Mouse (Mus musculus) layer of hippocampus, adult 11-12 months (tissue): Measurements from ENCODE around the gene Ppp5c.
"Not testable (repeated sequence)": the region's sequence is repeated elsewhere in the genome, so short reads cannot be mapped to it uniquely, and the experiment has no call there.

Source experiments
- DNase-seq: peaks from one replicate; pipeline ENCODE4 v3.0.0; 2022; ENCODE audit warnings: low spot score

Gene Ppp5c

DNA sequence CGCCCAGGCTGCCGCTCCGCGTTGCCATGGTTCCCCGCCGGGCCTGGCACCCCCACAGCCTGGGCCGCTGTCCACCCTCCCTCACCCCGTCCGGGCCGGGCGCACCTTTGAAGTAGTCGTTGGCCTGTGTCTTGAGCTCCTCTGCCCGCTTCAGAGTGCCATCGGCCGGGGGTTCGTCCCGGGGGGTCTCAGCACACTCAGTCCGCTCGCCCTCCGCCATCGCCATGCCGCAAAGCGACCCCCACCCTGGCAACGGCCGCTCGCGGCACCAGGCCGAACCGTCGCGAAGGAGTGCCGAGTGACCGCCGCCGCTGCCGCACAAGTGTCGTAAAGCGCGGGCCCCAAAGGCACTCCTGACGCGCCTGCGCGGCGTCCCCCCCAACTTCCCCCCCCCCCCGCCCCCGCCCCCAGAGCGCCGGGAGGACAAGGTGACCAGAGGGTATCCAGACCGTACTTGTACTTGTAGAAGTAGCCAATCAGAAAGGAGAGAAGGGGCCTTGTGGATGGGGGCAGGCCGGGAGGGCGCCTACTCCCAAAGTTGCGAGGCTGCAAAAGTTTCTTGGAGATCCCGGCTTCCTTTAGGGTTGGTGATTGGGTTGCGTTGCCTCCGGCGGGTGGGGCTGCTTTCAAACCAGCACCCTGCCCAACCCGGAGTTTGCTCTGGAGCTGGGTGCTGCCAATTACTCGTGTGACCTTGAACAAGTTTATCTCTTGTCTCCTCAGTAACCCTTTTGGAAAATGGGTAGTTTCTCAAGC lies at the start of gene Ppp5c:
Gene Ppp5c (minus strand): TSS at position 337 of the 756 bp plus-strand sequence.
- peak; percentile 89 for DNase-seq

DNA sequence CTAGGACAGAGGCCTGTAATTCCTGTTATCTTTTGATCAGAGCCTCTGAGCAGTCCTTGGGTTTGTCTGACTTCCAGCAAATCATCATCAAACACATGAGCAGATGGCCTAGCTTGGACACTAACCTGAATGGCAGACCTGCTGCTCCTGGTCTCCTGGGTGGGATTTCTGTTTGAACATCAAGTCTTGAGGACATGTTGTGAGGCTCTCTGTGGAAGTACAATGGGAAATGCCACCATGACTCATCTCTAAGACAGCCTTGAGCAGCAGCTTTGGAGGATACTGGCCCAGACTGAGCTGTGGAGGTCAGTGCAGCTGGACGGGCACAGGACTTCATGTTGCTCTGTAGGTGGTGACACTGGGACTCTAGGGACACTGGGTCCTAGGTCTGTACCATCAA lies 48.8 kb upstream of the Ppp5c start:
- DNase-seq: no peak

GRCm38 (mm10) chr7:17073904-17074615 lies 46.3 kb upstream of the Ppp5c start, which contains the start of gene Psg16:
Gene Psg16, plus strand, starts transcription at chr7:17074040.
- peak; percentile 73 for DNase-seq

DNA sequence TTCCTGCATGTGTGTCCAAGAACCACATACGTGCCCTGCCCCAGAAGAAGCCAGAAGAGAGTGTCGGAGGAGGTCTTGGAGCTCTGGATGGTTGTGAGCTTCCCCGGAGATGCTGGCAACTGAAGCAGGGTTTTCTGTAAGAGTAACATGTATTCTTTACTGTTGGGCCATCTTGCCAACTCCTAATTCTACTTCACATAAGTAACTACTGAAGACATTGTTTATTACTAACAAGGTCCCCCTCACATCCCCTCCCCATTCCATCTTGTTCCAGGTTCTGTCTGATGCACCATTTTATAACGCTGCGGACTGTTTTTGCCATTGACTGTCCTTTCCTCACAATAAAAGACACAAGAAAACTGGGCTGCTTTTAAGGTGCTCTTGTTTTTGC lies 45.8 kb upstream of the Ppp5c start:
- DNase-seq: no peak

- not testable (repeated sequence) for DNase-seq
These were observed 39.9 kb upstream of the Ppp5c start for GRCm38 (mm10) chr7:17067651-17068050.

DNA sequence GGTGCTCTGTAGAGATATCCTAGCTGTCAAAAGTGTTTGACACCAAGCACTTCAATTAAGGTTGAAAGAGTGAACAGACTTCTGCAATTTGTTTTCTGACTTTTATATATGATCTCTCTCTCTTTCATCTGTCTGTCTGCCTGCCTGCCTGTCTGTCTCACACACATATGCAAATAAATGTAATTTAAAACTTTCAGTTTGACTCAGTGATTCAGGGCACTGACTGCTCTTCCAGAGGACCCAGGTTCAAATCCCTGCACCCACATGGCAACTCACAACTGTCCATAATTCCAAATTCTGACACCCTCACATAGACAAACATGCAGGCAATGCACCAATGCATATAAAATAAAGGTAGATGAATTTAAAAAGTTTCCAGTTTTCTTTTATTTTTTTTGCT lies 39.3 kb upstream of the Ppp5c start:
- no peak for DNase-seq

DNA sequence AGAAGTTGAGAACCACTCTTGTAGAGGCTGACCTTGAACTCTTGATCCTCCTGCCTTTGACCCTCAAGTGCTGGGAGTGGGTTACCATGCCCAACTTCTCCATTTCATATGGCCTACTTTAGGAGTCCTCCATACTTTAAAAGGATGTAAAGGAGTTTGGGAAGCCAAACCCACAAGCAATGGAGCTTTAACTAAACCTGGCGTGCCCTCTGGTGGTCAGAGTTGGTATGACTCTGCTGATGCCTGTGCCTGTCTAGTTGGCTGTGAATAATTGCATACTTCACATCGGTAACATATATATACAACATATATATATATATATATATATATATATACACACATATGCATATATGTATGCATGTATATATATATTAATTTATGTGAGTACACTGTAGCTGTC lies 38.7 kb upstream of the Ppp5c start:
- peak; percentile 92 for DNase-seq

GRCm38 (mm10) chr7:17065620-17066019 lies 37.9 kb upstream of the Ppp5c start:
- DNase-seq: no peak

GRCm38 (mm10) chr7:17062845-17063244 lies 35.1 kb upstream of the Ppp5c start:
- no peak for DNase-seq

GRCm38 (mm10) chr7:17062389-17062788 lies 34.7 kb upstream of the Ppp5c start, which contains the start of gene Hif3a:
Gene Hif3a, minus strand, starts transcription at chr7:17062427.
- DNase-seq: peak; percentile 54

- DNase-seq: peak; percentile 60
These were observed 33.3 kb upstream of the Ppp5c start for GRCm38 (mm10) chr7:17060782-17061605.

DNA sequence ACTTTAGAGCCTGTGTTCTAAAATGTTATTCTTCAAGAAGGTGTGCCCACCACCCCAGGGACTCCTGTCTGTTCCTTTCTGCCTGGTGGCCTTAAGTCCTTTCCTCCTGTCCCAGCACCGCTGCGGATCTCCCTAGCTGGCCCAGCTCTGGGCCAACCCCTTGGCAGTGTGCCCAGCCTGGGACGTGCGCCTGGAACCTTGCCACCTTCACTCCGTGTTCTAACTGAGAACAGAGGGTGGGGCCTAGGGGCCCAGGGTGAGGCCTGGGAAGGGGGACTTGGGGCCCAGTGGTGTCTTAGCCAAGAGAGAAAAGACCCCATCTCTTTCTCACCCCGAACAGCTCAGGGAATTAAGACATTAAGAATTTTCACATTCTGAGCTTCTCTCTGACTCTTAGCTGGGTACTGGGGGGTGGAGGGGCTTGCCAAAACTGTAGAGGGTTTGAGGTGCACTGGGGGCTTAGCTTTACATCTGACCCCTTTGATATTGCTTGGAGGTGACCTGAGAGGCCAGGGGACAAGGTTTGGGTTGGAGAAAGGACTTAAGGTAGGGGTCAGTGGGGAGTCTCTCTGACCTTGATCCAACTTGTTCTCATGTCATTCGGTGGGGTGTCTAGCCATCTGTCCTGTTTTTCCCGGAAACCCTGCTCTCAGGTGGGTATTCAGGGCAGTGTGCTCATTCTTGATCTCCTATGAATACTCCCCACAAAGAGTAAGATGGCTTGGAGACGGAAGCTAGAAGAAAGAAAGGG lies 32.5 kb upstream of the Ppp5c start:
- DNase-seq: peak; percentile 91

- DNase-seq: no peak
These were observed 31.7 kb upstream of the Ppp5c start for GRCm38 (mm10) chr7:17059463-17059844.

- DNase-seq: peak; percentile 61
These were observed 31.2 kb upstream of the Ppp5c start for GRCm38 (mm10) chr7:17058816-17059462.

DNA sequence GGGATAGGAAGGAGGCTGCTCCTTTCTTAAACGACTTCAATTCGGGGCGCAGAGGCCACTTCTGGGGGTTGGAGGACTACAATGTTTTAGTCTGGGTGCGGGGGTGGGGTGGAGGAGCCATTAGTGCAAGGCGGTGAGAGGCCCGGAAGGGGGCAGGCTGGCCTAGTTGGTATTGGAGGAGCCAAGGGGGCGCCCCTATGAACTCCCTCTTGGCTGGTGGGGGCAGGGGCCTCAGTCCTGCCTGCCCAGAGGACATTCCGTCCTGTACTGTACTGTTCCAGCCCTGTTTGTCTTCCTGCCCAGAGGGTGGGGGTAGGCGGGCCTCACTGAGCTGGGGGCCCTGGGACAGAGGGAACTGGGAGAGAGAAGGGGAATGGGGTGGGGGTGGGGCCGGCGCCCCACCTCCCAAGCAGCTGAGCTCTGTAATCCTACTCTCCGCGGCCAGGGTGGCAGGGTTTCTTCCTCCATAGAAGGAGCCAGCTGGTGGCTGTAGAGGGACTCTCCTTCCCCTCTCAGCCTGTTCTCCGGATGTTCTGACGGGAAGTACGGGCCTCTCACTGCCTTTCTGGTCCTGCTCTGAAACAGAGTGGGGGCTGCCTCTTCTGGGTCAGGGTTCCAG lies 30.5 kb upstream of the Ppp5c start:
- peak; percentile 85 for DNase-seq

DNA sequence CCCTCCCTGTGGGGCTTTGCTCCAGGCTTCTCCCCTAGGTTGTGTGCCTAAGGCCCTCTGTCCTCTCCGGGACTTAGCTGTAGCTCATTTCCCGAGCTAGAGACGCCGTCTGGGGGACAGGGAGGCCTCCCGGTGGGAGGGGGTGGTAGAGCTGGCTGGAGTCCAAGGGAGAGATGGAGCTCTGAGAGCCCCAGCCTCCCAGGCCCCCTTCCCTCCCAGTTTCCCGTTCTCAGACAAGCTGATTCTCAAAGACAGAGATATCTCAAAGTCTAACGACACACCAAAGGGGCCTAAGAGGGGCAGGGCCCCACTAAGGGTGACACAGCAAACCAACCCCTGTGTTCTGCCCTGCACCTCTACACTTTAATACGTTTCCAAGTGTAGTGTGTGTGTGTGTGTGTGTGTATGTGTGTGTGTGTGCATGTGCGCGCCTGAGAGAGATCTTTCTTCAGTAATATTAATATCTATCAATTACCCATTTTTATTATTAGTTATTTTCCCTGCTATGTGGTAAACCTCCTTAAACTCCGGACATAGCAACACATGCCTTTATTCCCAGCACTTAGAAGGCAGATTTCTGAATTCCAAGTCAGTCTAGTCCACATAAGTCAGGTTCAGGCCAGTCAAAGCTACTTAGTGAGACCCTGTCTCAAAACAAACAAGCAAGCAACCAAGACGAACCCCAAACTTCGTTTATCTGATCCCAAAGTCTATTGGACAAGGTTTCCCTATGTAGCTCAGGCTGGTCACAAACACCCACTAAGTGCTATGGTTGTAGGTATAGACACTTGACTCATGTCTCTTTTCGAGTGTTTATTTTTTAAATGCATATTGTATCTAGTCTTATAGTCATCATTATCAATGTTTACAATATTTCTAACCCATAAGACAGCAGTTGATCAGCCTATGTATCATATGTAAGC lies 29.1 kb upstream of the Ppp5c start:
- DNase-seq: peak; percentile 53

- peak; percentile 92 for DNase-seq
These were observed 28.4 kb upstream of the Ppp5c start for GRCm38 (mm10) chr7:17056081-17056581.

- DNase-seq: no peak
These were observed 27.7 kb upstream of the Ppp5c start for GRCm38 (mm10) chr7:17055287-17055946.
